Mouse (Mus musculus): ENCODE measurements around the gene Hs3st3b1. TPM values are rescaled to one million over a fixed set of nuclear protein-coding genes. Genes with fewer than 3 reads are reported as not detected.

The Hs3st3b1 gene
- under 1 TPM; 0.59 to 0.90 TPM for total RNA-seq (2021)
- long read RNA-seq, experiment 1, full-length matches to known transcripts = 1 of 1 reads
- long read RNA-seq, experiment 1, partial matches to known transcripts = 0 of 1 reads
- long read RNA-seq, experiment 1, other reads (novel, unspliced or antisense) = 0 of 1 reads
- long read RNA-seq, experiment 2, full-length matches to known transcripts = 1 of 1 reads
- long read RNA-seq, experiment 2, partial matches to known transcripts = 0 of 1 reads
- long read RNA-seq, experiment 2, other reads (novel, unspliced or antisense) = 0 of 1 reads

DNA sequence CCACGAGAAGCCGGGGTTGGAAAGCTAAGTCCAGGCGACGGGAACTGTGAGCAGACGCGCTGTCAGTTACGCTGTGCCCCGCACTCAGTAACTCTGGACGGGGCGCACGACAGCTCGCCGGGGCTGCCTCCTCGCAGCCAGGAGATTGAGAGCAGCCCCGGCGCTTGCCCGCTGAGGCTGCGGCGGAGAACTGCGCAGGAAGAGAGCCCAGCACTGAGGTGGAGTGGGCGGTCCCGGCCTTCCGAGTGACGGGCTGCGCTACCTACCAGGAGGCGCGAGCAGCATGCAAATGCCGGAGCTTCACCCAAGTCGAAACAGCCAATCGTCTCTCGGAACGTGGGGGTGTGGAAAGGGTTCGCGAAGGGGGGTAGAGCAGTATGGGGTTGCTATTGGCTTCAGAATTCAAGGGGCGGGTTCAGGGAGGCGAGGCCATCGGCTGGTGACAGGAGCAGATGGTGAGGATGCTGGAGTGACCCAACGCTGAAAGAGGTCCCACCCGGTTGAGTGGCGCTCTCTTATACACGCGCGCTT is at the start of gene Hs3st3b1:
Hs3st3b1 (minus strand) TSS at position 200 of the 531 bp plus-strand sequence.
- peak; percentile 87 for DNase-seq

DNA sequence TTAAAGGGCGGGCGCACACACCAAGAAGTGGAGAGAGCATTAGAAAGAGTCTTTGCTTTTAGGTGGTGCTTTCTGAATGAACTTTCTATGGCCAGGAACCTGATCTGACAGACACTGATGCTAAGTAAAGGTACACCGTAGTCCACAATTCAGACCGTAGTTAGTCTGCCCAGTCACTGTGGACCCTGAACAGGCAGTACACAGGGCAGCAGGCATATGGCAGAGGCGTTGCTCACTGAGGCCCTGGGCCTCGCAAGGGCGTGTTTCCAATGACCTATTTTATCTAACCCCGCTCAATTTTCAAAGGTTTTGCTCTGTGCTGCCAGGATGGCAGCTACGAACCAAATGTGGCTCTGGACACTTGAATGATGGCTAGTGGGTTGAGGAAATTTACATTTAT is 49.4 kb upstream of the Hs3st3b1 start:
- DNase-seq = no peak

DNA sequence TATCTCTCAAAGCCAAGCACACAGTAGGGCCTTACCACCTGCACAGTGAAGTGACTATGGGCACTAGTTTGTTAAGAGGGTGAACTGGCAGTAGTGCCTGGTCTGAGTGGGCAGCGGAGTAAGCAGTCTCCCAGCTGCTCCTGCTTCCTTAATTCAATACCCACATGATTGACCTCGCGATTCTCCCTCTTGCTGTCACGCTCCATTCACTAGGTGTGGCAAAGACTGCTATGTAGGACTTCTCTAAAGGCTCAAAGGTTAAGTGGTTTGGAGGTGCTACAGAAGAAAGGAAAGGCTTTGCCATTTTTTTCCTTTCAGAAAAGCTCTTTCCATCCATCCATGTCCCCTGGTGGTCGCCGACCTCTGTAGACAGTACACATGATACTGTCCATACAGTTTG is 48.7 kb upstream of the Hs3st3b1 start:
- no peak for DNase-seq

DNA sequence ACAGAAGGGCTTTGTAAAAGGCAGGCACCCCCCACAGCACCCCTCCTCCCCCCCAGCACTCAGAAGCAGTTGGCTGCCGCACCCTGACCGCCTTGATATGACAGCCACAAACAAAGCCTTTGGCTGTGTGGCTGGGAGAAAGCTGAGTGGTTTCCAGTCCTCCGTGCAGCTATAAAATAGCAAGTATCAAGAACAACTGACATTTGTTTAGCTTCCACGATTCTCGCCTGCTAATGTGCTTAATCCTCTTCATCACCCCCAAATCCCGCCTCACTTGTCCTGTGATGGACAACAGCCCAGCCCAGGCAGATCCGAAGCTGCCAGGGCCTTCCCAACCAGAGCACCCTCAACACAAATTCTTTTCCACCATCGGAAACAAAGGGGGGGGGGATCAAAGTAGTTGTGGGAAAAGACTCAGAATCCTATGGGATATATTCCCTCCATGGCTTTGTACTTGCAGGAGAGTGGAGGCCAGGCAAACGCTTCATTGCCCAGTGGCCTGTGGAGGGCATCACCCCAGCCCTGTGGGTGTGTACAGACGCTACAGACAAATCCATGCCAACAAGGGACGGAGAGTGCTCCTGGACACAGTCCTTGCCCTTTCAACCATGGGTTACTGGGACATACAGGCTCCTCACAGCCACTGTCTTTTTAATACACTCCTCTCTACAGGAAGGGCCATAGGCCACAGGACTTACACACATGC is 47.3 kb upstream of the Hs3st3b1 start:
- DNase-seq = no peak

DNA sequence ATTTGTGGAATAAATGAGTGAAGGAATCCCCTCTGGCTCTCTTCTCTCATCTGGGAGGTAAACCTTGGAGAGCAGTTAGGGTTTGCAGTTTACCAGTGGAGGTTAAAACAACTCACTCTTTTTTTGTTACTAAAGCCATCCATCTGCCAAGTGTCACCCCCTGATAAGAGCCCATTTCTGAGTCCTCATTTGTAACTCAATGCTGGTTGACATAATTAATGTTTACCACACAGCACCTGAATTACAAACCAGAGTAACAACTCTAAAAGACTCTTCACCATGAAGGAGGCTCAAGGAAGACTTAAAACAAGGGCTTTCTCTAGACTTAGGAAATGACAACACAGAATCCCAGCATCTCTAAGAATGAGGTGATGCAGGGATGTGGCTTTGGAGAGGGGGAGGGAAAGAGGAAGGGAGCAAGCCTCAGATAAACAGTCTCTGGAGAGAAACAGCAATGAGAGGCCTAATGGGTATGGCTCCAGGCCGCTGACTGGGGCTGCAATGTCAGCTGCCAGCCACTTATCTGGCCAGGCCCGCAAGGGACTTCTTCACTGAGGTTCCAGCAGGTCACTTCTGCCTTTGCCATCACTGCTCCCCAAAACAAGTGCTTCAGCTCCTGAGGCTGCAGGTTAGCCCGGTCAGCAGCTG is 46.4 kb upstream of the Hs3st3b1 start:
- no peak for DNase-seq

DNA sequence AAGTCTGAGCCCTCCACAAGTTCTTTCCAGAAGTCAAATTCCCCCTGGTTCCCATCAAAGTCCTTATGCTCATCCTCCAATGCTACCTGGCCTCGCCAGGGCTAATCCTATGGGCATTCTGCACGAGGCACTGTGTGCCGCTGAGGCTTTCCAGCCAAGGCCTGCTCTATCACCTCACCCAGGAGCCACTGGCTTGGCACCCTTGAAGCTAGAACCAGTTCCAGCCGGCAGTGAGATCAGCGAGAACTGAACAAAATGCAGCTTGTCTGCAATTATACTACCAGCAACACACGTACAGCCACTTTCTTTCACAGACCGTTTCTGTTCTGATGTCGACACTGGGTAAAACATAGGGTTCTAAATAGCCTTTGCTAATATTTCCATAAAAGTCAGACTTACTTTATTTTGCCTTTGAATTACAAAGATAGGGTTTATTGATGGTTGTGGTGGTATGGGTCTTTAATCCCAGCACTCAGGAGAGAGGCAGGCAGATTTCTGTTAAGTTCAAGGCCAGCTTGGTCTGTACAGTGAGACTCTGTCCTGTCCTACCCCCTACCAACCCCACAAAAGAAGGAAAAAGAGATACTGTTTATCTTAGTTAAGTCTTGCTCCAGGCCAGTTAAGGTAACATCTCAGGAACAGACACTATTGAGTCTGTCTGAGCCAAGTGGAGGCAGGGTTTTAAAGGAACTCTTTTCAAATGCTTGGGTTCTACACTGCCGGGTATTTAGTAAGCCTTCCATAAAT is 45.7 kb upstream of the Hs3st3b1 start:
- DNase-seq = no peak

DNA sequence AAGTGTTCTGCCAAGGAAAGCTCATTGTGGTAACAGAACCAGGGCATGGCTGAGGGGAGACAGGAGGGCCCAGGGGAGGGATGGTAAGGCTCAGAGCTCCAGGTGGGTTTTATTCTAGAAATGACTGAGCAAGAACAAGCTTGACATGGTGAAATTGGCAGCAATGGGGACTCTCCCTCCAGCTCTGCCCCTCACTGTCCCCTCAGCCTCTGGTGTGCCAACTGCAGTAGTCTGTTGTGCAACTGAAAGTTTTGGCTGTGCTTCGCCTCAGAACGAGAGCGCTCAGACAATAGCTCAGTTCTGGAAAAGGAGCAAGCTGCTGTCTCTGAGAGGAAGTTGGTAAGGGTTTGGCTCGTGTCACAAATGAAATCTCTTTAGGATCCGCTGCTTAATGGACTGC is 43.3 kb upstream of the Hs3st3b1 start:
- no peak for DNase-seq

DNA sequence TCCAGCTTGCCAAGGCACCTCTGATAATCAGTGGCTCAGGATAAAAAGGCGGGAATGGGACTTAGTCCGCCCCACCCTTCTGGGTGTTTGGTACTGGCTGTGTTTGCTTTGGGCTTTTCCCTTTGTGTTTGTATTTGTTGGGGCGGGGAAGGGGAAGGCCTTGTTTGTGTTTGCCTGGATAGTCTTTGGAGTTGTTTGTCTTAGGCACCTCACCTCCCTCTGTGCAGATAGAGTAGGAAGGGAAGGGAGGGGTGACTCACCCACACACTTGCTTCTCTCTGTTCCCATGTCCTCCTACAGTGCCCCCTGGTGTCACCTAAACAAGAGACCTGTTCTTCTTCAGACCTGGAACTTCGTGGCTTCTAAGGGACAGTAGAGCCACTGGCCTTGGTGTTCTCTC is 35.1 kb upstream of the Hs3st3b1 start:
- DNase-seq = no peak

DNA sequence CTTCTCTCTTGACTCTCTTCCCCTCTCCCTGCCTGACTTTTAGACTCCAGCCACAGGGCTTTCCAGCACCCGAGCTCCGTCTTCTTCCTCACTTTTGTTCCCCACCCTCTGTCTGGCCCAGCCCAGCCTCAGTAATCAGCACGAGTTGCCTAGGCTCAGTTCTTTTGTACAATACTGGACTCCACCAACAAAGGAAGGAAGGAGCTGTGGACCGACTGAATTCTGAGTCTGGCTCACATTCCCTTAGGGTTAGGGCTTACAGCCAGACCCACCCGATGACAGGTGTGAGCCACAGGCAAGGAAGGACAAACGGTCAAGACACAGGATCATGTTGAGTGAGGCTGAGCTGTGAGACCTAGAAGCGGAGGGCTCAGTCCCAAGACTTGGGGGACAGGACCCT is 34.7 kb upstream of the Hs3st3b1 start:
- DNase-seq = no peak

DNA sequence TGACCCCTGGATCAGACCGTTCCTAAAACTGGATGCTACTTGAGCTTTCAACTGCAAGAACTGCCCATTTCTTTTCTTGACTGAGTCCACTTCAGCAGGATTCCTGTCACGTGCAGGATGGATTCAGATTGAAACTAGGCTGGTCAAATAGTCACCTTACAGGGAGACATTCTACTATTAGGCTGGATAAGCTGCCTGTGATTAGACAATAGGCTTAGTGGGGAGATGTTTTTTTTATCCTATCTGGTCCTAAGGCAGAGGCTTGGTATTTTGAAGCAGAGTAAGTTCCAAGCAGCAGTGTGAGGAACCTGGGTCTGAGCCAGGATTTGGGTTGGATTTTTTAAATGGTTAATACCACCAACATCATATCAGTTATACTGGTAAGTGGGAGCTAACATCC is 31.8 kb upstream of the Hs3st3b1 start:
- no peak for DNase-seq

DNA sequence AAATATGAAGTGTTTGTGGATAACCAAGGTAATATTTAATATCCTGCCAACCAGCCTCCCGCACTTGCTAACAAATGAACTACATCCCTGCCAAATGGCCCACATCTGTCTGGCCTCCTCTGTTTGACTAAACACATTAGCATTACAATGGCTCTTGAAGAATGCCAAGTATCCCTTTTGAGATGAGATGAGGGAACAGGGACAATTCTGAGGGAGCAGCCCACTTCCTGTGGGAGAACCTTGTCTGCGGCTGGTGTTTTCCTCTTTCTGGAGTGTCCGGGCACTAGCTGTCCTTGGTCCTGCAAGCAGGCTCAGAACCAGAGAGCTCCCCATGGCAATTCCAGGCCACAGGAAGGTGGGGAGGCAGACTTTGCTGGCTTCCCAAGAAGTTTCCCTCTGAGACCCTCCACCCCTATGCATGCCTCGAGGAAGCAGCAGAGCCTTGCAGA is 30.7 kb upstream of the Hs3st3b1 start:
- no peak for DNase-seq

DNA sequence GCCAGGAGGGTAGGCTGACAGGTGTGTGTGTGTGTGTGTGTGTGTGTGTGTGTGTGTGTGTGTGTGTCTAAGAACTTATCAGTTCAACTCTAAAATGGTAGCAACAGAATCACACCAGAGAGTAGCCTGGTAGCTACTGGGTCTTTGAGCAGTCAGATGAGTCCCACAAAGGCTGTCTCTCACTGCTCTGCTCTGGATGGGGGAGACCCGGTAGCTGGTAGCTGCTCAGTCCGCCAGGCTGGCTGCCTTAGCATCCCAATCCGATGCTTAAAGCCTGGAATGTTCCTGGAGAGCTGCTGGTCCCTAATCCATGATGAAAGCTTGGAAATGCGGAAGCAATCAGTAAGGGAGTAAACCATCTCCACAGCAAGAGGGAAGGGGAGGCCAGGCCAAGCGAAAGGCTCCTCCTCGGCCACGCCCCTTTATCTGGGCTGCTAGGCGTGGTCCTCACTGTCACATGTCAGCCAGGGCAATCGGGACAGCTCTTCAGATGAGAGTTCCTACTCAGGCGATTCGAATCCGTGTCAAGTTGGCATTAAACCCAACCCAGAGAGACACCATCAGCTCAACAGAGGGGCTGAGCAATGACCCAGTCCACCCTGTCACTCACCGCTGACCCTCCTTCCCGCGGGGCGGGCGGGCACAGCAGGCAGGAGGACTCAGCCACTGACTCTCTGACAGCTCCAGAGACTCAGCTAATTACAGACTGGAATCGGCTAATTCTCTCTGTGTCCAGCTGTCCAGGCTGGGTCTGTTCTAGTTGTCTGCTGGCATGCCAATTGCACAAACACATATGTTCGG is 29.9 kb upstream of the Hs3st3b1 start:
- DNase-seq = peak; percentile 48

DNA sequence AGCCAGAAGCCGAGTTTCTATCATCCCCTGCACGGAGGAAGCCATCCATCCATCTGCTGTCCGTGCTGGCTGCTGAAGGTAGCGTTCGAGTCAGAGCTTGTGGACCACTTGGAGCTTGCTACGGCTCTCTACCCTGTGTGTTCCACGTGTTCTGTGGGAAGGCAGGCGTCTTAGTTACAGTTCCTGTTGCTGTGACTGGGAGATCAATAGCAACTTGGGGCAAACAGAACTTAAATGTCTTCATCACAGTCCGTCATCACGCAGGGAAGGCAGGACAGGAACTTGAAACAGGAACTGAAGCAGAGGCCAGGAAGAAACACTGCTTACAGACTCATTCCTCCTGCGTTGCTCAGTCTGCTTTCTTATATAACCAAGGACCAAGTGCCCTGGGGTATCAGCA is 26.3 kb upstream of the Hs3st3b1 start:
- no peak for DNase-seq

DNA sequence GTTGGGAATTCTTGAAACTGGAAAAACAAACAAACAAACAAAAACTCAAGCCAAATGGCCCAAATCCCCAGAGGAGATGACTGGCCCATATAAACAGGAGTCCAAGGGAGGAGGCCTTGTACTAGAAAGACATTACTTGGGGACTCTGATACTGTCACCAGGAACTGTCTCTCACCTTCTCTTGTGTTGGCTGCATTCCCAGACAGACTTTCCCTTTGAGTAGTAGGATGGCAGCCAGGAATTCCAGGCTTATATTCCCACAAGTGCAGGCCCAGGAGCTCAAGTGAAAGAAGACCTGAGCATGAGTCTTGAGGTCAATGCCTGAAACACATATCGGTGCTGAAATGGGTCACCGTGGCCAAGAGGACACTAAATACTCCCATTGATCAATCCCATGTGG is 24.9 kb upstream of the Hs3st3b1 start:
- no peak for DNase-seq

DNA sequence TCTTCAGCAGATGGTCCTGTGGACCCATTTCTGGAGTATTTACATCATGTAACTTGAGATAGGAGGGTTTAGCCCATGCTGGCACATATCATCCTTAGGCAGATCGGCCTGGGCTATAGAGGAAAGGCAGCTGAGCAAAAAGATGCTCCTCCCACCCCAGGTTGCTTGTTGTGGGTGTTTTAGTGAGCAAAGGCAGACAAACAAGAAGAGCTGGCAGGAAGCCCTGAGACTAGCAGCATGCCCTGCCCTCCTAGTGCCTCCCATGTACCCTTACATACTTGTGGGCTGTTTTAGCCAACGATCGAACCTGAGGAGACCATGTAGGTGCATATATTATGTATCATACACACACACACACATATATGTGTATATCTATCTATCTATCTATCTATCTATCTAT is 21.9 kb upstream of the Hs3st3b1 start:
- no peak for DNase-seq

DNA sequence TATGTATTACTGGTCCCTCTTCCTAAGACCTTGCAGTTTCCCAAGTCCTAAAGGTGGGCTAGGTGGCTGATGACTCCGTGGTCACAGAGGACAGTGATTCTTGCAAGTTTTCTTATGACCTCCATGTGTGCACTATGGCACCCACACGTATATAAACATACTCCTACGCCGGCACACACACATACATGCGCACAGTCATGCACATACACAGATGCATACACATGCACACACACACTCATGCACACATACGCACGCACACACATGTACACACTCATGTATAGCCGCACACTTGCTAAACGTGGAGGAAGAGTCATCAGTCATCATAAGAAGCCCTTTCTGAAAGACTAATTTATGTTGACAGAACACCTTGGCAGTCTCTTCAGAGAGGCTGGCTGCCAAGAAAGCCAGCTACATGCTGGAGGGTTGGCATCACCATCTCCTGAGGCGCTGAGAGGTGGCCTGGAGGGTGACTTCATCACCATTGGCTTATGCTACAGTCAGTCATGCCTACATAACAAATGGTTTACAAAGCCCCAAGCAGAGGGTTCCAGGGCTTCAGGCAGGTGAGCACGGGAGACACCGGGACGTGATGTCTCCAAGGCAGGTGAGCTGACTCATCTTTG is 21.3 kb upstream of the Hs3st3b1 start:
- DNase-seq = no peak

DNA sequence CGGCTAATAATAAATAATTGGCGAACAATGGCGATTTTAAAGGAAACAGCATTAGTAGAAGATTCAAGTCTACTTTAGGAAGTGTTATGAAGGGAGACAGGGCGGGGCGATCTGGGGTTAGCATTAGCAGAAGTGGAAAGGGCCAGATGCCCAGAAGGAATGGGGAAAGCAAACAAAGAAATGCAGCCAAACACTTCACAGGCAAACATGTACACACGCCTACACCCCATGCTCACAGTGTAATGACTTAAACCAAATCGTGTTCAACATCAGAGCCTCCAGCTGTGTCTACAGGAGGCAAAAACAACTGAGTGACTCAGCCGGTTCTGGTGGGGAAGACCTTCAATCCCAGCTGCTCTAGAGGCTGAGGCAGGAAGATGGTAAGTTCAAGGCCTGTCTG is 20.1 kb upstream of the Hs3st3b1 start:
- no peak for DNase-seq

DNA sequence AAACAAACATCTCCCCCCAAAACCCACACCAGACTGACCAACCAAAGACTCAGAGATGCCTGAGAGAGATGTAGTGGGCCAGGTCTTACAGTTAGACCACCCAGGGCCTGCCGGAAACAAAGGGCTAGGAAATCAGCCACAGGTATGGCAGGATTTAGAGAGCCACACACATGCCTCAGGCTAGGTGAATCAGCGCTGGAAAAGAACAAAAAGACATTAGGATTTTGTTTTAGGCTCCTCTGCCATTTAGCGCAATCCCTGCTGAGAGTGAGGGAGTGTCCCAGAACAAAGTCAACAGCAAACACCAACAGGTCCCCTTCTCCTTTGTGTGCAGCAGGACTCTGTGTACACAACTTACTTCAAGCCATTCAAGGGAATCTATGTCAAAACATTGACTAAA is 14.6 kb upstream of the Hs3st3b1 start:
- no peak for DNase-seq

DNA sequence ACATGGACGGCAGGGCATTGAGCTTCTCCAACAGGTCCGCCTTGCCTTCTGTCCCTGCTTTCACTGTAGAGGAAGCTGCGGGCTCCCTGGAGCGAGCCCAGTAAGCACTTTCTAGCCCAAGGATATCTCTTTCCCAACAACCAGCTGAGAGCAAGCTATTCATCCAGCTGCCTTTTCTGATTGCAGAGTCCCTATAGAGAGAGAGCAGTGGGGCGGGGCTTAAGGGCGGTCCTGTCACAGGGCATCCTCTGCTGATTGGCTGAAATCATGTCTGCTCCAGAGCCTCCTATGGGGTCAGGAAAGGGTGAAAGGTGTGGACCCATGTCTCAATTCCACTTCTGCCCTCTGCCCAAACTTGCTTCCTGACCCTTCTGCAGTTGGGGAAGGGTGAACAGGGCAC is 4.8 kb upstream of the Hs3st3b1 start:
- no peak for DNase-seq

DNA sequence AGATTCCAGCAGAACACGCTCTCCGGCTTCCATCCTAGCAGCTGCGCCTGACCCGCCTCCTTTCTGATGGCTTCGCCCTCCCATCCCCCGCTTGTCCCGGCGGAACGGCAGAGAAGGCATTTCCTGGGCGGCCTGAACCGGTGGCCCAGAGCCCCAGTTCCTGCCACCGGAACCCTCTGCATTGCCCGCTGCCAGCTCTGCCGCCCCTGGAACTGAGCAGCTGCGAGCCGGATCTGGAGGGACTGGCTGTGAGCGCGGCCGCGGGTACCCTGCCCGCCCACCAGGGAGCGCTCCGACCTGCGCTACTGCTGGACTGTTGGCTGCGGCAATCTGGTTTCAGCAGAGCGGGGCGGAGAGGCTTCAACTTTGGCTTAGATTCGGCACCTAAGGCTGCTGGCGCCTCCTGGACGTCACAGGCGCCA is 3.1 kb upstream of the Hs3st3b1 start:
- peak; percentile 84 for DNase-seq

DNA sequence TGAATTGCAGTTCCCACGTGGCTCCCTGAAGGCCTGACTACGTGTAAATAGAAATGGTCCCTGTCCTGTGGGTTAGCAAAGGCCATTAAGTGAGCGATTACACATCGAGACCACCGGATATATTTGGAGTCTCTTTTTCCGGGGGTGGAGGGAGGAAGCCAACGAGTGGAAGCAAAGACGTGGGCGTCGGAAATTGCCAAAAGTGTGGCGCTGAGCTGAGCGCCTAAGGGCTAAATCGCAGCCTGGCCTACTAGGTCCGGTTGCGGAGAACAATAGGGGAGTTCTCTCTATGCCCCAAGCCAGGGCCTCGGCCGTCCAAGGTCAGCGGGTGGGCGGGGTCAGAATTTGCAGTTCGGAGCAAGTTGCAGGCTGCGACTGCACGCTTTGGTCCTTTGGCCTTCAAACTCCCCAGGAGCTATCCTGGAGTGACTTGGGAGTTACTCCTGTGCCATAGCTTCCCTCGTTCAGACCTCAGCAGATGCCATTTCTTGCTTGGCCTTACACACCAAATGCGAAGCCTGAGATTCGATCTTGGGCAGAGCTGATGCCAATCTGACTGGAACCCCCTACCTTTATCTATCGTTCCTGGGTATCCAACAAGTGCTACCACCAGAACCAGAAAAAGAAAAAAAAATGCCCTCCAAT is 2.3 kb upstream of the Hs3st3b1 start:
- DNase-seq = no peak
